Mouse (Mus musculus) E14TG2a.4 (cell line): ENCODE results near the gene Dync1li1.

Source experiments
- CTCF ChIP-seq: conservative IDR thresholded peaks from 2 replicates; pipeline ENCODE4 v1.5.1; 2014; ENCODE audit warnings: low read length
- NANOG ChIP-seq: IDR thresholded peaks from 2 replicates; pipeline ENCODE4 v1.6.1; 2014; ENCODE audit warnings: borderline replicate concordance, low read length, mixed read lengths
- POU5F1 ChIP-seq: IDR thresholded peaks from 2 replicates; pipeline ENCODE4 v1.6.1; 2014; ENCODE audit warnings: low read length, borderline replicate concordance

GRCm38 (mm10) chr9:114745654-114746053 lies 57.1 kb downstream of the Dync1li1 start:
- TF ChIP-seq CTCF = no peak
- TF ChIP-seq NANOG = no peak
- no peak for TF ChIP-seq POU5F1
